Mouse (Mus musculus) adrenal gland, postnatal 0 days (tissue): ENCODE data around the gene Rapgef1. TPM values are rescaled to one million over a fixed set of nuclear protein-coding genes. Genes with fewer than 3 reads are reported as not detected.

Experiments
- polyA plus RNA-seq: library from polyadenylated mRNA; unstranded; fragments of >200 nt; fragmentation: Nextera tagmentation; extraction: Ambion mirVana; gene quantifications from 2 replicates; pipeline ENCODE4 v1.2.1, GENCODE M21; 2015

The Rapgef1 gene
- 8.9 TPM in 2 replicates for polyA plus RNA-seq

DNA sequence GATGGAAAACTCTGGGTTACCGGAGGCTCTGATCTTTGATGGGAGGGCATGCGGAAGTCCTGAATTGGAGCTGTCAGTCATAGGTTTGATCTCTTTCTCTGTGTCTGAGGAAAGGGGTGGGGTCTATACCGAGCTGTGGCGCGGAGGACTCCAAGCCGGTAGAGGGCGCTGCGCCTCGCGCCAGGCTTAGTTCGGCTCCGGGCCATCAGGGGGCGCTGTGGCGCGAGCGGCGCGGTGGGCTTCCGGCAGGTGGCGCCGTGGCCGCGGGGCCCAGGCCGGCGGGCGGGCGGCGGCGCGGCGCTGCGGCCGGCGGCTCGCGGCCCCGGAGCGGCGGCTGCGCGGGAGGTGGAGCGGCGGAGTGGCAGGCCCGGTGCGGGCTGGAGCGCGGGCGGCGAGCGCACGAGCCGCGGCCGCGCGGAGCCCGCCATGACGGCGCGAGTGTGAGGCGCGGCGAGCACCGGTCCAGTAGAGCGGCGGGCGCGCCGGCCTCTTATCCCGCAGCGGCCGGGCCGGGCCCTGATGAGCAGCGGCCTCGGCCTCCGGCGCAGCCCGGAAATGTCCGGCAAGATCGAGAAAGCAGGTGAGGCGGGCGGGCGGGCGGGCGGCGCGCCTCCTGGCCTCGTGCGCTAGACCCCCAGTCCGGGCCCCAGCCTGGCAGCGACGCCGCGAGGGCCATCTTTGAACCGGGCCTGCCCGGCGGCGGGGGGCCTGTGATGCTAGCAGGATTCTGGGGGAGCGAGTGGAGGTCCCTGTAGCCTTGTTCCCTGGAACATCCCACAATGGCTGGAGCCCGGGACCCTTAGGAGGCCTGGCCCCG lies at the start of gene Rapgef1:
Rapgef1 (plus strand) TSS at position 237 of the 817 bp plus-strand sequence.

DNA sequence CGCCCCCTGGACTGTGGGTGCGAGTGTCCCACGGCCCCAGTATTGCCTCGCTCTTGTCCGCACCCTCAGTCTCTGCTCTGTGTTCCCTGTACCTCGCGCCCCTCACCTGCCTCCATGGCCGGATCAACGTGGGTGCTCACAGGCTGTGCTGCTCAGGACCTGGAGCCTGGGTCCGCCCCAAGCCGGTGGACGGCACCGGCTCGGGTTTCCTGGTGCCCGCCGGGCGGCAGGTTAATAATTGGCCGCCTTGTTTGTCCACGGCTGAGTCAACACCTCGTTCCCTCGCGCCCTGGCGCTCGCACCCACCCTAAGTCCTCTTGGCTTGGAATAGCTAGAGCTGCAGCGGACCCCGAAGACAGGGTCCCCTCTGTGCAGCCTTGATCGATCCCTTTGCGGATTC lies 132.0 kb downstream of the Rapgef1 start, which contains the start of gene Gm13420:
Gm13420 (minus strand) TSS at position 189 of the 400 bp plus-strand sequence.

DNA sequence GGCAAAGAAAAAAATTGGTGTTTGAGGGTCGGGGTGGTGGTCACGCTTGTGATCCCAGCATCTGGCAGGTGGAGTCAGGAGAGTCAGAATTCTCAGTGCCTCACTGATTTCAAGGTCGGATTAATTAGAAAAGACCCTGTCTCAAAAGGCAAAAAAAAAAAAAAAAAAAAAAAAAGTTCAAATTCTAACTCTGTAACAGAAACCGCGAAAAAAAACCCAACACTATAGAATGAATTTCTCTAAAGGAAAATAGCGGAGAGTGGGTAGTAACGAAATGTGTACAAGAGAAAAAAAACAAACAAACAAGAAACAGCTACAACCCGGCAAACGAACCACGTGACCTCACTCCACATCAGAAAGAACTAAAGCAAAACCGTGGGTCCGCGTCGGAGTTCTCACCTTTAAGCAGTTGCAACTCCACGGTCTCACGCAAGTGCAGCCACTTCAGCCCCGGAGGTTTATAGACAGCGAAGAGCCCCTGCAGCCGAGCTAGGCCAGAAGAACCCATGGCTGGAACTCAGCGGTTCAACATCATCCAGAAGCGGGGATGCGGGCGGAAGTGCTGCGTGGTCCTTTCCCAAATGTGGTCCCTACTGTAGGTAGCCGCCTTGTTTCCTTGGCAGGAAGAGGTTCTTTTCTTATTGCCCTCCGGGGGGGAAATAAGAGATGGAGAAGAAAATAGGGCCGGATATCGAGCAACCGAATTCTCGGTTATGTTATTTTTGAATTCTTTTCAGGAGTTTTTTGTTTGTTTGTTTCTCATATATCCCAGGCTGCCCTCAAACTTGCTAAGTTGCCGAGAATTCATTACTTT lies 167.8 kb downstream of the Rapgef1 start, which contains the start of gene Coq4:
Coq4 (plus strand) TSS at position 390 of the 814 bp plus-strand sequence.

DNA sequence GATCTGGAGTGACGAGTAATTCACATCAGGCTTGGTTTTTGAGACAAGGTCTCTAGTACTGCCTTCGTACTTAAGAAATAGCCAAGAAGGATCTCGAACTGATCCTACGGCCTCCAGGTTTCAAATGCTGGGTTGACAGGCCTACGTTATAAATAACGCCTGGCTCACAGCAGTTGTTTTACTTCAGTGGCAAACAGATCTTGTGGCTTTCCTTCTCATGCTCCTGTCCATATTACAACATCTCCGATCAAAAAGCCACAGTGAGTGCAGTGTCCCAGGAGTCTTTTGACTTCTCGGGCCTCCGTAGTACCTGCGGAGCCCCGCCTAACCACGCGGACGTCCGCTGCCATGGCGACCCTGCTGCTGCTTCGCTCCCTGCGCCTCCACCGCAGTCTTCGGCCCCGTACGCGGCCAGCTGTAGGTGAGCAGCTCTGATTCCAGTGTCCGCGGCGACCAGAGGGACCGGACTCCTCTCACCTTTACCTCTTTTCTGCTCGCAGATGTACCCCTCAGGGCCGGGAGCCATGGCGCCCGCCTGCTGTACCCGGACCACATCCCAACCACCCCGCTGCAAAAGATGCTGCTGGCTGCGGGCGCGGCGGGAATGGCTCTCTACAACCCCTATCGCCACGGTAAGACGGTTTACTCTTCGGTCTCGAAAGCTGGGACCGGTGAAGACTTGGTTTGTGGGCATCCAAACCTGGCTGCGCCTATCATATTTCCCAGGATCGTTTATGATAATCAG lies 168.6 kb downstream of the Rapgef1 start, which contains the start of gene Trub2:
Trub2 (minus strand) TSS at position 566 of the 745 bp plus-strand sequence.

Other genes with a start within 250 kb of the Rapgef1 start
- not detected in 2 replicates for gene Gm13420, start 132.0 kb downstream of the Rapgef1 start, polyA plus RNA-seq
- 0.33 TPM in 1 of 2 replicates, not detected in the other for gene Gm13547, start 139.6 kb downstream of the Rapgef1 start, polyA plus RNA-seq
- 10.9 and 22.2 TPM in 2 replicates for gene Coq4, start 167.8 kb downstream of the Rapgef1 start, polyA plus RNA-seq
- 22.4 and 25.9 TPM in 2 replicates for gene Trub2, start 168.8 kb downstream of the Rapgef1 start, polyA plus RNA-seq
- 16.8 and 18.2 TPM in 2 replicates for gene Slc27a4, start 182.9 kb downstream of the Rapgef1 start, polyA plus RNA-seq
- 23.6 and 27.8 TPM in 2 replicates for gene Urm1, start 200.4 kb downstream of the Rapgef1 start, polyA plus RNA-seq
- gene Cercam, start 249.4 kb downstream of the Rapgef1 start, polyA plus RNA-seq: 25.0 and 27.7 TPM in 2 replicates